Mouse (Mus musculus) kidney, adult 2 months (tissue): ENCODE measurements around the gene Gm49337. TPM values are rescaled to one million over a fixed set of nuclear protein-coding genes. Genes with fewer than 3 reads are reported as not detected.
A peak's percentile ranks its signal among the peaks of the same experiment; 100 is the strongest.

Experiments
- DNase-seq: peaks from one replicate; pipeline ENCODE4 v3.0.0; 2021
- H3K27ac ChIP-seq: fragments of 200-500 bp; 2 replicates; pipeline ENCODE4 v1.5.1; 2012; ENCODE audit warnings: low read depth, low read length, control low read depth, inconsistent platforms; ENCODE audit not compliant: insufficient read depth
- H3K27me3 ChIP-seq: fragments of 200-500 bp; replicated peaks from 2 replicates; pipeline ENCODE4 v1.6.1; 2012; ENCODE audit warnings: mild to moderate bottlenecking, moderate library complexity, low read length, inconsistent platforms; ENCODE audit not compliant: control insufficient read depth, insufficient read depth
- H3K36me3 ChIP-seq: fragments of 200-500 bp; 2 replicates; pipeline ENCODE4 v1.6.1; 2012; ENCODE audit warnings: mild to moderate bottlenecking, moderate library complexity, low read length, inconsistent platforms; ENCODE audit not compliant: control insufficient read depth, insufficient read depth
- H3K4me1 ChIP-seq: fragments of 200-500 bp; 2 replicates; pipeline ENCODE4 v1.6.1; 2011; ENCODE audit warnings: low read length; ENCODE audit not compliant: control insufficient read depth, insufficient read depth
- H3K4me3 ChIP-seq: fragments of 200-500 bp; 2 replicates; pipeline ENCODE4 v1.5.1; 2011; ENCODE audit warnings: mild to moderate bottlenecking, low read depth, low read length, control low read depth; ENCODE audit not compliant: insufficient read depth
- CTCF ChIP-seq: fragments of 200-500 bp; conservative IDR thresholded peaks from 2 replicates; pipeline ENCODE4 v1.5.1; 2011; ENCODE audit warnings: low read depth, mild to moderate bottlenecking, control low read depth, low read length, moderate library complexity, mixed read lengths; ENCODE audit not compliant: insufficient read depth, insufficient read length
- POLR2A ChIP-seq: fragments of 200-500 bp; IDR thresholded peaks from one replicate; pipeline ENCODE4 v1.6.1; 2011; ENCODE audit warnings: low read depth, low read length, control low read depth
- WGBS: fragments of 180-500 bp; shearing (Covaris S2); methylation state at CpG from one replicate; pipeline ENCODE4 v1.1.7; 2018; 5-methylcytosine and 5-hydroxymethylcytosine counted together
- polyA plus RNA-seq: library from polyadenylated mRNA; depleted of rRNA; stranded (reverse); fragments of >200 nt; gene quantifications from 2 replicates; pipeline ENCODE4 v1.2.3, GENCODE M21; 2012

The Gm49337 gene
- polyA plus RNA-seq, 1 experiment: not detected

GRCm38 (mm10) chr4:116165708-116166407 is 7.3 kb upstream of the Gm49337 start:
- 68% methylated on average over 8 of the region's 8 CpGs for WGBS
- Histone ChIP-seq H3K4me3 (no peak overlapping the region), H3K27ac (peak overlapping the region; percentile 58), H3K4me1 (peaks cover 11% of the 10 kb centered on the region), H3K36me3 (no peaks in the 10 kb centered on the region; the same call in 1 of the 2 replicates), H3K27me3 (no peaks in the 10 kb centered on the region)
- DNase-seq: no peak
- TF ChIP-seq POLR2A (no peak), CTCF (no peak)

GRCm38 (mm10) chr4:116167404-116167803 is 5.8 kb upstream of the Gm49337 start, which contains the start of gene Tspan1:
TSS of gene Tspan1 (minus strand) at chr4:116167601.
- Histone ChIP-seq H3K4me3 (no peak within 1 kb of the TSS), H3K27ac (peak within 1 kb of the TSS; percentile 58)
- WGBS: 31% methylated on average over 7 of the region's 7 CpGs

GRCm38 (mm10) chr4:116168617-116169352 is 4.4 kb upstream of the Gm49337 start:
- TF ChIP-seq POLR2A (no peak), CTCF (peak; percentile 72)
- H3K27ac ChIP-seq: no peak overlapping the region
- no peaks in the 10 kb centered on the region for H3K36me3 ChIP-seq
- peaks cover under 1% of the 10 kb centered on the region; the same call in 1 of the 2 replicates for H3K4me1 ChIP-seq
- no peak overlapping the region for H3K4me3 ChIP-seq
- WGBS: 71% methylated on average over 8 of the region's 8 CpGs
- no peaks in the 10 kb centered on the region for H3K27me3 ChIP-seq
- DNase-seq: peak; percentile 75

More at GRCm38 (mm10) chr4:116167404-116167803, 5.8 kb upstream of the Gm49337 start, which contains the start of gene Tspan1:
- TF ChIP-seq CTCF: peak; percentile 43; the same call in 1 of the 2 replicates
- TF ChIP-seq POLR2A: no peak
- Histone ChIP-seq H3K36me3 (no peaks in the 10 kb centered on the region), H3K27me3 (no peaks in the 10 kb centered on the region), H3K4me1 (peaks cover 9% of the 10 kb centered on the region)
- DNase-seq: peak; percentile 77

- no peak for TF ChIP-seq POLR2A
- no peaks in the 10 kb centered on the region for H3K36me3 ChIP-seq
- H3K27me3 ChIP-seq: no peaks in the 10 kb centered on the region
- H3K27ac ChIP-seq: no peak overlapping the region
- DNase-seq: no peak
- H3K4me1 ChIP-seq: no peaks in the 10 kb centered on the region; the same call in 1 of the 2 replicates
- WGBS: 53% methylated on average over 3 of the region's 3 CpGs
- H3K4me3 ChIP-seq: no peak overlapping the region
Observed at GRCm38 (mm10) chr4:116169353-116169672, 3.9 kb upstream of the Gm49337 start.

GRCm38 (mm10) chr4:116173752-116174151 is 568 bp downstream of the Gm49337 start:
- Histone ChIP-seq H3K4me3 (no peak overlapping the region), H3K36me3 (no peaks in the 10 kb centered on the region), H3K4me1 (peaks cover 15% of the 10 kb centered on the region), H3K27me3 (no peaks in the 10 kb centered on the region), H3K27ac (no peak overlapping the region)
- 93% methylated on average over 4 of the region's 4 CpGs for WGBS
- TF ChIP-seq CTCF: no peak
- no peak for TF ChIP-seq POLR2A
- DNase-seq: no peak

GRCm38 (mm10) chr4:116174466-116175116 is 1.4 kb downstream of the Gm49337 start:
- Histone ChIP-seq H3K4me3 (no peak overlapping the region), H3K36me3 (no peaks in the 10 kb centered on the region), H3K27ac (peak overlapping the region; percentile 92), H3K27me3 (no peaks in the 10 kb centered on the region), H3K4me1 (peaks cover 15% of the 10 kb centered on the region)
- peak; percentile 84 for DNase-seq
- WGBS: 46% methylated on average over 6 of the region's 6 CpGs
- no peak for TF ChIP-seq POLR2A
- TF ChIP-seq CTCF: no peak

GRCm38 (mm10) chr4:116175136-116175535 is 2.0 kb downstream of the Gm49337 start:
- Histone ChIP-seq H3K4me3 (no peak overlapping the region), H3K4me1 (peaks cover 15% of the 10 kb centered on the region), H3K36me3 (no peaks in the 10 kb centered on the region), H3K27me3 (no peaks in the 10 kb centered on the region), H3K27ac (peak overlapping the region; percentile 92)
- DNase-seq: no peak
- TF ChIP-seq CTCF (no peak), POLR2A (no peak)
